Mouse (Mus musculus) cerebellum, adult 9-11 months (tissue): ENCODE data around the gene Nmral1.
"Not testable (repeated sequence)": the region's sequence is repeated elsewhere in the genome, so short reads cannot be mapped to it uniquely, and the experiment has no call there.

Experiments
- DNase-seq: peaks from one replicate; pipeline ENCODE4 v3.0.0; 2022

Gene Nmral1

DNA sequence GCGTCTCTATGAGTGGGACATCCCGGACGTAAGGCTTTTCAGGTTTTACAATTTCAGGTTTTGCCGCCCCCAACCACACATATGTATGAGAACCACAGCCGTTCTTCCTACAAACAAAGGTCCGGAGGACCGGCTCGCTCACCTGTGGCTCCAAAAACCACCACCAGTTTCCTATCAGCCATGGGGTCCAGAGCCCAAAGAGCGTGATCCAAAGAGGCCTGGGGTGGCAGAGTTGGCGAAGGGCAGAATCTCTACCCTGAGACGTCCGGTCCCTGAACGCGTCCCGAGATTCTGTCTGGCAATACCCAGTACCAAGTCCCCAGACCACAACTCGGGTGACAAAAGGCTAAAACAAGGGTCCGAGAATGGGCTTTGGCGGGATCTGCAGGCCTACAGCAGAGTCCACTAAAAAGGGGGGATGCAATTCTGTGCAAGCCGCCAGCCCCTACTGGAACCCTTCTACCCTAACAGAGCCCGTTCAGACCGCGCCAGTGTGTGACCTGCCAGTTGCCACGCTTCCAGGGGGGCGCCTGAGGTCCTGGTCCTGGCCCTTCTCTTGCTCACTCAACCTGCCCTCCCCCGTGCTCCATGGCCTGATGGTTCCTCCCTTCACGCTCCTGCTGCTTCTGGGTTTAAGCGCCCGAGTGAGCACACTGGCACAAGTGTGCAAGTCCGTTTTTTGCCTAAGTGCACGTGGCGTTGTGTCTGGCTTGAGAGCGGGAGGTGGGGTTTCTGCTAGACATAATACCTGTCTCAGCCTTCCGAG lies at the start of gene Nmral1:
Gene Nmral1 (minus strand): TSS at position 604 of the 766 bp plus-strand sequence.
- peak; percentile 86 for DNase-seq

DNA sequence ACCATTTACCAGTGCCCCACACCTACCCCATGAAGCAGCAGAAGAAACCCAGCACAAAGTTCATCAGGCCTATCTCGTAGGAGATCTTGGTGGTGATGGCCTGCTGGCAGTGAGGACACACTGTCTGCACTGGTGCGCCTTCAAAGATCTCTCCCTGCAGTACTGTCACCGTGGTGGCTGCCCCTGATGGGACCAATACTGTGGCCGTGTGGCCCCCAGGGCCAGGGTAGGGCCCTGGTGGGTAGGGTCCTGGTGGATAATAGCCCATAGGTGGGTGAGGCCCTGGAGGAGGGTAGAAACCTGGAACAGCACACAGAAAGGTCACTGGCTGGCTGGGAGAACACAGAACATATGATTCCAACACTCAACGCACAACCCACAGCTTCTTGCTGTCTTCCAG lies 49.6 kb upstream of the Nmral1 start:
- no peak for DNase-seq

DNA sequence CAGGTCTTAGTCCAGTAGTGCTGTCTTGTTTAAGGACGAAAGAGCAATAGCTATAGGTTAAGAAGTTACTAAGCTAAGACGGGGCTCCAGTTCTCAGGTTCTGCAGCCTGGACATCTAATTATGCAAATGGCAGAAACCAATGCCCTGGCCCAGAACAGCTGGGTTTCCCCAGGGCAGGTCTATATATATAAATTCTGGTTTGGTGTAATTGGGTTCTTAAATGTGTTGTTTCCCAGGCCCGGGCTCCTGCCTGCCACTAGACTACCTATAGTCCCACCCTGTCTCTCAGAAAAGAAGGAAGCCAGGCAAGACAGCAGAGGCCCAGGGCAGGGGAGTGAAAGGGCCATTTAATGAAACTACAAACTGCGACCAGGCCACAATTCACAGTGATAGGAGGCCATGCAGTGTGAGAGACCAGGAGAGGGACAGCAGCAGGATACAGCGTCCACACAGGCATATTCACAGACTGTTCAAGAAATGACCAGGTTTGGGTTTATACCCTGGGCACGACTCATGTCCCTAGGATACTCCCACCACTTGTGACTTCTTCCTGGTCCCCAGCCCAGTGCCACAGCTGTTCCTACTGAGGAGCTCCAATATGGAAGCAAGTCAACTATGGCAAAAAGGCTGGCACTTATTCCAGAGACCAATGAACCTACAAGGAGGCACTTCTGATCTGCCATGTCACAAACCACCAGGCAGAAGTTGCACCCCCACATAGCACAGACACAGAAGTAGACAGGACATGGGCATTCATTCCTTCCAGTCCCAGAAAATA lies 48.0 kb upstream of the Nmral1 start:
- DNase-seq: no peak

GRCm38 (mm10) chr16:4765852-4766251 lies 46.7 kb upstream of the Nmral1 start:
- DNase-seq: no peak

DNA sequence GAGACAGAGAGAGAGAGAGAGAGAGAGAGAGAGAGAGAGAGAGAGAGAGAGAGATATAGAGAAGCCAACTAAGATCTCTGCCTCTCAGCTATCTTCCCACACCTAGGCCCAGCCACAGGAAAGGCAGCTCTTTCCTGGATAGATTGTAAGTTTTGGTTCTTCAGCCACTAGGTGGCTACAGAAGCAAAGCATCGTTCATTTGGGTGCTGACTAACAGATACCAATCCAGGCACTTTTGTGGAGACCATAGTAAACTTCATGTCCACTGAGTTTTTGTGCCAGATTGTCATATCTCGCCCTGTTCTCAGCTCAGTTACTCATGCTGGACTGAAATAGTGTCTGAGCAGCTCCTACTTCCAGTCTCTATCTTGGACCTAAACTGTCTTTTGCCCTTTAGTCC lies 44.1 kb upstream of the Nmral1 start:
- no peak for DNase-seq

DNA sequence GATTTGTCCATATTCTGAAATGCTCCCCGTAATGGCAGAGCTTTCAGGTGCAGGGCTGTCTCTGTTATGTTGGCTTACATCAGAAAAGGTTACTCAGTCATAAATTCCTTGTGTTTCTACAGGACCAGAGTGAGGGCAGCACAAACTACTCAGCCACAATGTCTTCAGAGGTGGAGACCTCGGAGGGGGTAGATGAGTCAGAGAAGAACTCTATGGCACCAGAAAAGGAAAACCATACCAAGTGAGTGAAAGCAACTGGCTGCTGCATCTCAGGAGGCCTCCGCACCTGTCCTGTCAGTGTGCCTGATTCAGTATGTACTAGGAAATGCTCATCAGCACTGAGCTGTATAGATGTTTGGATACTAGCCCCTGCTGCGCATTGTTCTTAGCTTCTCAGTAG lies 43.3 kb upstream of the Nmral1 start:
- DNase-seq: no peak

DNA sequence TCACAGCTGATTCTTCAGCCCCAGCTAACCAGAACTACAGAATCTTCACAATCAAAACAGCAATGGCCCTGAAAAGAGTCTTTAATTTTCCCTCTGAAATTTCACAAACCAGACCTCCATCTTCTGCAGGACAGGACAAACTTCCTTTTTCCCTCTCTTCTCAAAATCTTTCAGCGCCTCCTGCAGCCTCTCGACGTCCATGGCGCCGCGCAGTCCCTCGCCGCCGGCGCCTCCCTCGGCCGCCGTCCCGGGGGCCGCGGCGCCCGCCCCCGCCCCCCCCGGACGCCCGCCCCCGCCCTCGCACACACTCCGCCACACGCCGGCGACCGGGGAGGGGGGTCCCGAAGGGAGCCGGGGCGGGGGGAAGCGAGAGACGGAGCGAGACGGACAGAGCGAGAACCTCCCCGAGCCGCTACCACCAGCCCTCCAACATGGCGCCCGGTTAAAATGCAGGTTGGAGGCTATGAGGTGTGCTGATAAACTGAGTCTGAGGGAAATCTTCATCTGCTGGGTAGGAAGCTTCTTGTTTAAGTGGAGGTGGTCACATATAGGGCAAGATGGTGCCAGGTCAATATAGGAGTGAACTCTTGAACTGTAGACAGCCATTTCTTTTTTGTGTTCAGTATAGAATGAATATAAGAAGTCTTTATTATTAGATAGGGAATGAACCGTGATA lies 37.6 kb upstream of the Nmral1 start:
- DNase-seq: not testable (repeated sequence)

- no peak for DNase-seq
These were observed 34.9 kb upstream of the Nmral1 start for GRCm38 (mm10) chr16:4754045-4754444.

DNA sequence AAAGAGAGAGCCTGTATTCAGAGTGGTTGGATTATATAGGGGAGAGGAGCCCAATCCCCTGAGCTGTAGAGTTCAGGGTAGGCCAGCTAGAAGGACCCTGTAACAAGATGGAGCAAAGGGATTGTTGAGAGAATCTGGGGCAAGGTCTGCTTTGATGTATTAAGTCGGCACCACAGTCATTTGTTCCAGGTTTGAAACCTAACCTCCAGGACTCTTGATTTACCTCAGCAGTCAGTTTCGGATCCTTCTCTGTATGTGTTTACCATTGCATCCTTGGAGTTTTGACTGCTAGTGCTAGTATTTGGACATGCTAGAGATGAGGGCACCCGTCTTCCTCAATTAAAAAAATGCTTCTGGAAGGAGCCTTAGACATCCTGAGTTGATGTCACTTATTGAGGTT lies 33.0 kb upstream of the Nmral1 start:
- DNase-seq: no peak

GRCm38 (mm10) chr16:4742186-4742585 lies 23.0 kb upstream of the Nmral1 start:
- DNase-seq: no peak

DNA sequence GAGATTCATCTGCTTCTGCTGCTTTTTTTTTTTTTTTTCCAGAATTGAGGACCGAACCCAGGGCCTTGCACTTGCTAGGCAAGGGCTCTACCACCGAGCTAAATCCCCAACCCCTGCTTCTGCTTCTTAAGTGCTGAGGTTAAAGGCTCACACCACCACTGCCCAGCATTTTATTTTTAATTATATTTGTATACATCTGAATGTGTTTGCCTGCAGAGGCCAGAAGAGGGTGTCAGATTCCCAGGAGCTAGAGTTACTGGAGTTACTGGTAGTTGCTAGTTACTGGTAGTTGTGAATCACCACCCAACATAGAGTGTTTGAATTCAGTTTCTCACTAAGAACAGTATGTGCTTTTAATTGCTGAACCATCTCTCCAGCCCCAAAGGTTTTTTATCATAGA lies 20.8 kb upstream of the Nmral1 start:
- no peak for DNase-seq

DNA sequence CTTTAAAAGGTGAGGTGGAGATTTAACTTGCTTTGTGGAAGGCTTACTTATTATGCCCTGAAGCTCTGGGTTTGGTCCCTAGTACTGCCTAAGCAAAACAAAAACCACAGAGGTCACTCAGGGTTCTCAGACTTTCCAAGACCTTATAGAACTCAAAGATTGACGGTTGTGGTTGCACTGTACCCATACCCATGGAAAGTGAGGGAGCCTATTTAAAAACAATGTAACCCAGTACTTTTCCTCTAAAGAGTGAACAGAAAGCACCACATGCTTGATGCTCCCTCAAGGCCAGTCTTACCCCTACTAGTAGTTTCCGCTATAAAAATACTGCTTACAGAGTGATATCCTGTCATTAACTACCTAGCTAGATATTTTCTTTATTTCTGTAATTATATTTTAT lies 17.1 kb upstream of the Nmral1 start:
- DNase-seq: no peak

- DNase-seq: no peak
These were observed 11.7 kb upstream of the Nmral1 start for GRCm38 (mm10) chr16:4730776-4731358.

GRCm38 (mm10) chr16:4727963-4728362 lies 8.8 kb upstream of the Nmral1 start:
- DNase-seq: no peak

DNA sequence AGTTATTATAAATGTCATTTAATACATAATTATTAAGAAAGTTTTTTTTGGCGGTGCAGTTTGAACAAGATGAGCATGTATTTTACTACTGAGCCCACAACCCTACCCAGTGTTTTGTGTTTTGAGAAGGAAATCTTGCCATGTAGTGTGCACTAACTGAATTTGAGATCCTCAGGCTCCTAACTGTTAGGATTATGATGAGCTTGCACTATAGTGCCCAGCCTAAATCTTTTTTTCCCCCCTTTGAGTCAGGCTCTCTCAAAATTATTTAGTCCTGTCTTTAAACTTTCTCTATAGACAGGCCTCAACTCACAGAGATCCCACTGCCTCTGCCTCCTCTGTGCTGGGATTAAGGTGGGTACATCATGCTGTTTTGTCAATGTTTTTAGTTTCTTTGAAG lies 8.4 kb upstream of the Nmral1 start:
- no peak for DNase-seq

- peak; percentile 70 for DNase-seq
These were observed 7.5 kb upstream of the Nmral1 start for GRCm38 (mm10) chr16:4726528-4727128.

DNA sequence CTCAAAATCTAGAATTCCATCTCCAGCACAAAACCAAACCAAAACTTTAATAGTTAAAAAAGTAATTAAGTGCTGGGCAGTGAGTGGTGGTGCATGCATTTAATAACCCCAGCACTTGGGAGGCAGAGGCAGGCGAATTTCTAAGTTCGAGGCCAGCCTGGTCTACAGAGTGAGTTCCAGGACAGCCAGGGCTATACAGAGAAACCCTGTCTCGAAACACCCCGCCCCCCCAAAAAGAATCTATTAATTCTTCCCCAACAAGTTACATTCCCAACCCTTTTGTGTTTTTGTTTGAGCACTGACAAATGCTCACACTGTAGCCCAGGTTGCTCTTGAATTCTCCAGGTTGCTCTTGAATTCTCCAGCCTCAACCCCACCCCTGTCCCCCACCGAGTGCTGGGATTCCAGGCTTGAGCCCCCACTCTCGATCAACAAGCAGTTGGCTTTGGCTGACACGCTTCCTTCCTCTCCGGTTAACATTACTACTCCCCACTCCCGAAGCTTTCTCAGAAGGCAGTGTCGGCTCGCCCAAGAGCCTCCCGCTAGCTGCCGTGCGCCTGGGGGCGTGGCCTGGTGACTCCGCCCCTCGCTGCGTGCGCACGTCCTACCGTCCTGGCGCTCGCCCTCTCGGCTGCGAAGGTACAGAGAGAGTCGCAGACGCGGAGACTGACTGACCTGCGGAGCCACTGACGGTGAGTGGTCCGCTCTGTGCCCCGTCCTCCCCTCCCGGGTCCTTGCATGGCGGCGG lies 6.8 kb upstream of the Nmral1 start, which contains the start of gene Hmox2:
Gene Hmox2 (plus strand): TSS at position 582 of the 748 bp plus-strand sequence.
- peak; percentile 95 for DNase-seq

DNA sequence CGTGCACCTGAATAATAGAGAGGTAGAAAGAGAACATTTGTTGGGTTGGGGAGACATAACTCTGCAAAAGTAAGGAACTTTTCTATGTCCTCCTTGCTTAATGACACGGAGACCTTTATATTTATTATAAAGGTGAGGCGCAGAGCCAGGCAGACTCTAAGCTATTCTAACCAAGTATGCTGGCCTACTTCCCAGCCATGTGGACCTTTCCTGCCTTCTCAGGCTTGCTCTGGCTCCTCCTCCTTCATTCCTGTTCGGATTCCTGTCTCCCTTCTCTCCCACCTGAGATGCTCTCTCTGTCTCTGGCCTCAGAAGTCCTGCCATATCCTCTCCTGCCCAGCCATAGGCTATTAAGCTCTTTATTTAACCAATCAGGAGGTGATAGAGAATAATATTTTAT lies 6.1 kb upstream of the Nmral1 start:
- DNase-seq: peak; percentile 24

- no peak for DNase-seq
These were observed 3.7 kb upstream of the Nmral1 start for GRCm38 (mm10) chr16:4722915-4723209.

DNA sequence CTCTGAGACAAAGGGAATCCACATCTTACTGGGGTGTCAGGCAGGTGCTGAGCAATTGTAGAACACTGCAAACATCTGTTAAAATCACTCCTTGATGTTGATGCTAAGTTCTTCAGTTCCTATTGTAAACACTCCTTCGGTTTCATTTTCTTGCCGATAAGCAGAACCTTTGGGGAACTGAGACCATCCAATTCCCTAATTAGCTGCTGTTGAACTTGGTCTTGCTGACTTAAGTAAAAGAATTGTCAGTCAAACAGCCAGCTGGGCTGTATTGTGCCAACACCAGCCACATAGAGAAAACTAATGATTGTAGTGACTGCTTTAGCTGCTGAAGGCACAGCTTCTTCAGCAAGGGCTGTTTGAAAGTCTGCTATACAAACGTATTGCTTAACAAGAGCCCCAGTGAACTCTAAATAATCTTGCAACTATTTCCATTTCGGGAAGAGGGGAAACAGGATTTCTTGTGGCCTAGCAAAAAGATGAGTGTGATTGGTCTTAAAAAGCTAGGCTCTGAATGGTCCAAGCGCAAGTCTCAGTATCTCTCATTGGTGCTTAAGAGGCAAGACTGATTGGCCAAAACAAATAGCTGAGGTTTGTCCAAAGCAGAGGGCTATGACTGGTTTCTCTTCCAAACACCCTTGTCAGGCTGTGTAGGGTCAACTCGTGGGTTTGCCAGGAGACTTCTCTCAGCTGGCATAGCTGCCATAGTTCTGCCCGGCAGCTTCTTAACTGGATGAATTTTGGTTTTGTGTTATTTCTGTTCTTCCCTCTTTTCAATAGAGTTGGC lies 3.2 kb upstream of the Nmral1 start:
- DNase-seq: no peak

DNA sequence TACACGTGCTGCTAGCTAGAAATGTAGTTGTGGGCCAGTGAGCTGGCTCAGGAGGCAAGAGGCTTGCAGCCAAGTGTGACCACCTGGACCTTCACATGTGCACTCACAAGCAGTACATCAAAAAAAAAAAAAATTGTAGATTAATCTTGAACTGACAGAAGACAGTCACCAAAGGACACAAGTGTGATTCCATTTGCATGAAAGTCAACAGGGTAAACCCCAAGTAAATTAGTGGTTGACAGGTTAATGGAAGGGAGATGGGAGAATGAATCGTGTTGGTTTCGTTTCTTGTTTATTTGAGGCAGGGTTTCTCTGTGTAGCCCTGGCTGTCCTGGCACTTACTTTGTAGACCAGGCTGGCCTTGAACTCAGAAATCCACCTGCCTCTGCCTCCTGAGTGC lies 1.3 kb downstream of the Nmral1 start:
- DNase-seq: no peak
